ENCODE assay signal across 8 mouse cellular contexts in genomic region chr9:72639843-72640621, GRCm38 (mm10). TPM values are rescaled to one million over a fixed set of nuclear protein-coding genes. Genes with fewer than 3 reads are reported as not detected.
DNase-seq lines count a peak whose midpoint lies in the region; ATAC-seq lines count a peak whose summit lies in the region.

No protein-coding gene starts in this region.

- WGBS in hindbrain, embryonic 14.5 days = 2% methylated on average over 27 of the region's 27 CpGs

- no peaks in the 10 kb centered on the region for H3K9me3 ChIP-seq in hindbrain, embryonic 14.5 days (ENCODE audit: control insufficient read depth, low read length)
- H3K9me3 ChIP-seq in megakaryocyte, embryonic 14.5 days = peaks cover 9% of the 10 kb centered on the region; the same call in 1 of the 2 replicates

- intact Hi-C loops in left cerebral cortex, postnatal 10 days (cut with DNase I) = no loop called here

- H3K4me1 ChIP-seq in hindbrain, embryonic 14.5 days (replicated peaks; ENCODE audit: control insufficient read depth, insufficient read depth, low read length) = peaks cover 28% of the 10 kb centered on the region
- H3K4me1 ChIP-seq in megakaryocyte, embryonic 14.5 days = peaks cover 26% of the 10 kb centered on the region

- H3K4me3 ChIP-seq in hindbrain, embryonic 14.5 days (replicated peaks; ENCODE audit: low read length) = peak overlapping the region; percentile 19
- H3K4me3 ChIP-seq in megakaryocyte, embryonic 14.5 days (replicated peaks) = peak overlapping the region; percentile 83

- no peaks in the 10 kb centered on the region for H3K36me3 ChIP-seq in hindbrain, embryonic 14.5 days (replicated peaks; ENCODE audit: control insufficient read depth, insufficient read depth)
- H3K36me3 ChIP-seq in megakaryocyte, embryonic 14.5 days (replicated peaks; ENCODE audit: low read length) = no peaks in the 10 kb centered on the region

- peak overlapping the region; percentile 49 for H3K4me2 ChIP-seq in hindbrain, embryonic 14.5 days (replicated peaks)

- ATAC-seq in hindbrain, embryonic 14.5 days (ENCODE audit: low FRiP score) = peak; percentile 94

- no peaks in the 10 kb centered on the region for H3K27me3 ChIP-seq in hindbrain, embryonic 14.5 days (ENCODE audit: control insufficient read depth, insufficient read depth, low read length)
- peaks cover 3% of the 10 kb centered on the region for H3K27me3 ChIP-seq in megakaryocyte, embryonic 14.5 days (replicated peaks)

- DNase-seq in WW6 (ENCODE audit: low read depth, low spot score) = peak; percentile 65
- DNase-seq in cerebellum, postnatal 36 days = peak; percentile 75 to 78
- DNase-seq in frontal cortex, postnatal 36 days (ENCODE audit: low spot score in 2 of 2) = peak; percentile 57 to 69
- DNase-seq in hindbrain, embryonic 14.5 days (ENCODE audit: low spot score) = peak; percentile 78
- peak; percentile 56 to 90 for DNase-seq in left cerebral cortex, postnatal 10 days (ENCODE audit: extremely low spot score in 1 of 2, low spot score in 2 of 2)
- DNase-seq in right cerebral cortex, postnatal 10 days (ENCODE audit: low spot score in 2 of 2) = peak; percentile 74 to 78
- peak; percentile 81 to 90 for DNase-seq in urinary bladder, postnatal 36 days (ENCODE audit: low spot score in 2 of 2)

- H3K27ac ChIP-seq in hindbrain, embryonic 14.5 days = peak overlapping the region; percentile 93

- peak overlapping the region; percentile 49 for H3K9ac ChIP-seq in hindbrain, embryonic 14.5 days

RNA-seq across cellular contexts. Expression of gene Nedd4, which starts 22.1 kb away (rescaled TPM):
- polyA plus RNA-seq in hindbrain, embryonic 14.5 days (2014; fragmentation: Nextera tagmentation; extraction: Ambion mirVana) = 478 and 513 TPM in 2 replicates
- total RNA-seq in left cerebral cortex, postnatal 10 days (2021) = 100 to 1,000 TPM; 338 to 346 TPM
- 6.0 and 24.7 TPM in 2 replicates for polyA plus RNA-seq in megakaryocyte, embryonic 14.5 days (2012; ENCODE audit: insufficient read depth, low replicate concordance)

Comparison
In these comparisons a context has a peak if more than half of its experiments do, and no peak if none do; other contexts are left out.
1. Peak in every context shown above with its lines: DNase-seq, ATAC-seq, H3K4me3 ChIP-seq and H3K27ac ChIP-seq.
2. RNA of gene Nedd4, which starts 22.1 kb away (polyA plus RNA-seq): 478 to 513 TPM in hindbrain, embryonic 14.5 days; 6.0 to 24.7 TPM in megakaryocyte, embryonic 14.5 days; every median in the first group is over 10 times any median in the second.